Mouse (Mus musculus) neural tube, embryonic 11.5 days (tissue): ENCODE data around the gene Rapgef3. TPM values are rescaled to one million over a fixed set of nuclear protein-coding genes. Genes with fewer than 3 reads are reported as not detected.

Source experiments
- ATAC-seq: fragments of 200-750 bp; cut with Nextera tagmentation; 2 replicates; pipeline ENCODE4 v1.8.0; 2017; ENCODE audit warnings: moderate number of reproducible peaks, mild to moderate bottlenecking, moderate TSS enrichment, moderate library complexity; ENCODE audit not compliant: insufficient read depth, low FRiP score, low TSS enrichment
- DNase-seq: peaks from one replicate; pipeline ENCODE4 v3.0.0-alpha.2; 2015; ENCODE audit warnings: low spot score
- H3K27ac ChIP-seq: fragments of 300-500 bp; sonication (generic); 2 replicates; pipeline ENCODE4 v1.5.1; 2014; ENCODE audit warnings: low read depth, mild to moderate bottlenecking, low read length
- H3K27me3 ChIP-seq: fragments of 300-500 bp; sonication (generic); 2 replicates; pipeline ENCODE4 v1.6.1; 2014; ENCODE audit warnings: mild to moderate bottlenecking, low read length, mixed read lengths; ENCODE audit not compliant: control insufficient read depth, insufficient read depth
- H3K36me3 ChIP-seq: fragments of 300-500 bp; sonication (generic); 2 replicates; pipeline ENCODE4 v1.6.1; 2014; ENCODE audit warnings: mild to moderate bottlenecking, low read length, moderate library complexity, mixed read lengths; ENCODE audit not compliant: control insufficient read depth, insufficient read depth
- H3K4me1 ChIP-seq: fragments of 300-500 bp; sonication (generic); 2 replicates; pipeline ENCODE4 v1.6.1; 2014; ENCODE audit warnings: low read length, mixed read lengths; ENCODE audit not compliant: control insufficient read depth, insufficient read depth
- H3K4me2 ChIP-seq: fragments of 300-500 bp; sonication (generic); 2 replicates; pipeline ENCODE4 v1.6.1; 2014; ENCODE audit warnings: low read depth, mild to moderate bottlenecking, moderate library complexity
- H3K4me3 ChIP-seq: fragments of 300-500 bp; sonication (generic); 2 replicates; pipeline ENCODE4 v1.5.1; 2014; ENCODE audit warnings: low read depth, low read length
- H3K9ac ChIP-seq: fragments of 300-500 bp; sonication (generic); 2 replicates; pipeline ENCODE4 v1.6.1; 2014; ENCODE audit warnings: mild to moderate bottlenecking, low read length
- H3K9me3 ChIP-seq: fragments of 300-500 bp; sonication (generic); 2 replicates; pipeline ENCODE4 v1.6.1; 2016; ENCODE audit warnings: low read length; ENCODE audit not compliant: control insufficient read depth
- WGBS: fragments of 180-500 bp; shearing (Covaris S2); extraction: QIAGEN DNeasy Blood & Tissue Kit; methylation state at CpG from one replicate; pipeline ENCODE4 v1.1.7; 2014; 5-methylcytosine and 5-hydroxymethylcytosine counted together
- polyA plus RNA-seq: library from polyadenylated mRNA; unstranded; fragments of >200 nt; fragmentation: Nextera tagmentation; extraction: Ambion mirVana; gene quantifications from 2 replicates; pipeline ENCODE4 v1.2.1, GENCODE M21; 2014

The Rapgef3 gene
- polyA plus RNA-seq, 1 experiment from 2014 or later = 6.0 TPM

DNA sequence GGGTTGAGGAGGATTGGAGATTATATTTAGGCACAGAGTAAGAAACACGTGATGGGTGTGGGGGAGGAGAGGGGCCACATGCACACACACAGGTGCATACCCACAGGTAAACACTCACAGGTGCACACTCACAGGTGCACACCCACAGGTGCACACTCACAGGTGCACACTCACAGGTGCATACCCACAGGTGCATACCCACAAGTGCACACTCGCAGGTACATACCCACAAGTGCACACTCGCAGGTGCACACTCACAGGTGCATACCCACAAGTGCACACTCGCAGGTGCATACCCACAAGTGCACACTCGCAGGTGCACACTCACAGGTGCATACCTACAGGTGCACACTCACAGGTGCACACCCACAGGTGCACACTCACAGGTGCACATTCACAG lies 42.6 kb upstream of the Rapgef3 start:
- Histone ChIP-seq H3K4me1 (peaks cover 8% of the 10 kb centered on the region), H3K27me3 (no peaks in the 10 kb centered on the region), H3K9me3 (no peaks in the 10 kb centered on the region), H3K9ac (no peak overlapping the region), H3K27ac (no peak overlapping the region), H3K4me2 (no peak overlapping the region), H3K4me3 (no peak overlapping the region), H3K36me3 (peaks cover 5% of the 10 kb centered on the region)
- ATAC-seq (no peak), DNase-seq (no peak)
- 93% methylated on average over 5 of the region's 5 CpGs for WGBS

DNA sequence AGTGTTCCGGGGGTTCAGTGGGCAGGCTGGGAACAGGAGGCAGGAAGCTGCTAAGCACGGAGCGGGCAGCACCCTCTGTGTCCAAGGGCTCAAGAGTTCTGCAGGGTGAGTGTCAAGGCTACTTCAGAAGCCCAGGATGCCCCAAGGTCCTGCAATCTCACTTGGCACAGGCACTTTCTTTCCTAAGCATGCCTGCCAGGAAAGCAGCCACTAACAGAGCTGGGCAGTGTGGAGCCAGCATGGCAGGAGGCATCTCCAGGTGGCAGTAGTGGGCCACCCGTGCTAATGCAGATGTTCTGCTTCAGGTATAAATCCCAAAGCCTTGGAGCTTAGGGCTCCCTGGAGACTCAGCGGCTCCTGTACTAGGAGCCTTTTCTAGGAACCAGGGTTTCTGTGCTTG lies 42.2 kb upstream of the Rapgef3 start:
- ATAC-seq (no peak), DNase-seq (no peak)
- Histone ChIP-seq H3K9ac (no peak overlapping the region), H3K9me3 (no peaks in the 10 kb centered on the region), H3K27me3 (no peaks in the 10 kb centered on the region), H3K4me2 (no peak overlapping the region), H3K27ac (no peak overlapping the region), H3K4me3 (no peak overlapping the region), H3K4me1 (peaks cover 8% of the 10 kb centered on the region), H3K36me3 (peaks cover 5% of the 10 kb centered on the region)
- WGBS = 88% methylated on average over 5 of the region's 5 CpGs

DNA sequence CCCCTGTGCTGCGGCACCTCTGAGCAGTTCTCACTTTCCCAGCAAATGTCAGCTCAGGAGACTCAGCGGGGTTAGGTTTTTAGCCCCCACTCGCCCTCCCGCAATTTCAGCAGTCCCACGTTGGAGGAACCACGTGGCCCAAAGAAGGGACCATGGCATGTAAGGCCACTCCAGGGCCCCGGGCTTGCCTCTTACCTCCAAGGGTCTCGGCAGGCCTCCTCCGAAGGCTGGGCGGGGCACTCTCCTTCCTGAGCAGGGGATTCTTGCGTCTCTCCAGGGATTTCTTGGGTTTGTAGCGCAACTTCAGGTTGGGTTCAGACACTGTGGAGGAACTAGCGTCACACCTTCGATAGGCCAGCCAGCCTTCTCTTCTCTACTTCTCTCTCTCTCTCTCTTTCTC lies 41.4 kb upstream of the Rapgef3 start:
- peaks cover 8% of the 10 kb centered on the region for H3K4me1 ChIP-seq
- no peaks in the 10 kb centered on the region for H3K27me3 ChIP-seq
- ATAC-seq (no peak), DNase-seq (no peak)
- H3K27ac ChIP-seq = no peak overlapping the region
- 88% methylated on average over 14 of the region's 14 CpGs for WGBS
- H3K36me3 ChIP-seq = peaks cover 5% of the 10 kb centered on the region
- no peak overlapping the region for H3K4me3 ChIP-seq
- no peak overlapping the region for H3K4me2 ChIP-seq
- no peak overlapping the region for H3K9ac ChIP-seq
- no peaks in the 10 kb centered on the region for H3K9me3 ChIP-seq

DNA sequence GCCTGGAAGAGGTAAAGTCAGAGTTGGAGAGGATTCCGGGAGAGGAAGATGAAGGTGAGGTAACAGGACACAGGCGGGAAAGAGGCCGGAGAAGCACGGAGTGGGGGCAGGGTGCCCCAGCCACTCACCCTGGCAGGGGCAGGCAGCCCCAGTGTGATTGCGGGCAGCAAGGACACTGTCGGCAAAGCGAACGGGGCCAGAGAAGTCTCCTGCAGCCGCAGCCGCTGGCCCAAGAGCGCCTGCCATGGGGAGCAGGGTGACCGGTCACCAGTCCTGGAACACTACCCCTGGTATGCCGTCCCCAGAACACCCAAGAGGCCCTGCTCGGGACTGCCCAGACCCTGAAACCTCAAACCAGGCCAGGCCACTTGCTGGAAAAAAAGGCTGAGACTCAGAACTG lies 40.8 kb upstream of the Rapgef3 start:
- H3K4me2 ChIP-seq = no peak overlapping the region
- WGBS = 88% methylated on average over 14 of the region's 14 CpGs
- no peak for ATAC-seq
- DNase-seq = no peak
- no peak overlapping the region for H3K27ac ChIP-seq
- no peak overlapping the region for H3K4me3 ChIP-seq
- H3K9ac ChIP-seq = no peak overlapping the region
- no peaks in the 10 kb centered on the region for H3K9me3 ChIP-seq
- no peaks in the 10 kb centered on the region for H3K27me3 ChIP-seq
- peaks cover 5% of the 10 kb centered on the region for H3K36me3 ChIP-seq
- peaks cover 8% of the 10 kb centered on the region for H3K4me1 ChIP-seq

DNA sequence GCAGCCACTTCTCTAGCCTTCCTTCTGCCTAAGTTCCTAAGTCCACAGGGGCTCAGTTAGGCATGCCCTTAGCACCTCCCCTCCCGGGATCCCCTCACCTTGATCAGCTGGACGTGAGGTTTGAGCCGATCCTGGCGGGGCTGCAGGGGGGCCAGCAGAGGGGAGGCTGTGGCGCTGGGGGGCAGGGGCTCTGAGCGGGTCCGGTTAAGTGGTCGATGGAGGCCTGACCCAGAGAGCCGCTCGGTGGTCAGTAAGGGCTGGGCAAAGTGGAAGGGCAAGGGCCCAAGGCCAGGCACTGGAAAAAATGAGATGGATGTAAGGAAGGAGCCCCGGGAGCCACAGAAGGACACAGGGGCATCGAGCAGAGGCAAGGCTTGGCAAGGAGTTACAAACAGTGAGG lies 40.1 kb upstream of the Rapgef3 start:
- Histone ChIP-seq H3K4me1 (peaks cover 8% of the 10 kb centered on the region), H3K27ac (no peak overlapping the region), H3K27me3 (no peaks in the 10 kb centered on the region), H3K36me3 (peaks cover 5% of the 10 kb centered on the region), H3K4me2 (no peak overlapping the region), H3K9me3 (no peaks in the 10 kb centered on the region), H3K9ac (no peak overlapping the region), H3K4me3 (no peak overlapping the region)
- WGBS = 82% methylated on average over 12 of the region's 12 CpGs
- ATAC-seq (no peak), DNase-seq (no peak)

- DNase-seq (peak; percentile 71), ATAC-seq (peak; percentile 49; the same call in 1 of the 2 replicates)
- no peaks in the 10 kb centered on the region for H3K9me3 ChIP-seq
- H3K27me3 ChIP-seq = no peaks in the 10 kb centered on the region
- peaks cover 2% of the 10 kb centered on the region for H3K36me3 ChIP-seq
- peaks cover 9% of the 10 kb centered on the region; the same call in 1 of the 2 replicates for H3K4me1 ChIP-seq
- 12% methylated on average over 13 of the region's 13 CpGs for WGBS
- peak overlapping the region; percentile 12; the same call in 1 of the 2 replicates for H3K4me3 ChIP-seq
- peak overlapping the region; percentile 18; the same call in 1 of the 2 replicates for H3K9ac ChIP-seq
- H3K4me2 ChIP-seq = peak overlapping the region; percentile 27
- H3K27ac ChIP-seq = peak overlapping the region; percentile 39; the same call in 1 of the 2 replicates
Observed at GRCm38 (mm10) chr15:97802575-97802974, 34.8 kb upstream of the Rapgef3 start.

DNA sequence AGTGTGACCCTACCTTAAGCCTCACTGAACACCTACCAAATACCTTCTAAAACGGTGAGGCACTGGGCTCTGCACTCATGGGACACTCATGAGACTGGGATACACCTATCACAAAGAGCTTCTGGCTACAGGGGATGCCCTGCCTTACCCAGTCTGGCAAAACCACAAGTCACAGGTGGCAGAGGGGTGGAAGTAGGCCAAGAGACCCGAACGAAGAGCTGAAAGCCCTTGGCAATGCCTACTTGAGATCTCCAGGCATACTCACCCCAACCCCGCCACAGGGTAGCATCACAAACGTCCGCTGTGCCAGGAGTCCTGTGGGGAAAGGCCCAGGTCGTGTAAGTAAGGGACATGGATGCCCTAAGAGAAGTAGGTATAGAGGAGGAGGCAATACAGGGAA lies 34.0 kb upstream of the Rapgef3 start:
- Histone ChIP-seq H3K27me3 (no peaks in the 10 kb centered on the region), H3K27ac (no peak overlapping the region), H3K9me3 (no peaks in the 10 kb centered on the region), H3K4me2 (no peak overlapping the region), H3K4me1 (peaks cover 9% of the 10 kb centered on the region; the same call in 1 of the 2 replicates), H3K36me3 (no peaks in the 10 kb centered on the region; the same call in none of the 2 replicates), H3K9ac (no peak overlapping the region), H3K4me3 (no peak overlapping the region)
- no peak for DNase-seq
- WGBS = 79% methylated on average over 7 of the region's 7 CpGs
- no peak for ATAC-seq

GRCm38 (mm10) chr15:97800853-97801252 lies 33.1 kb upstream of the Rapgef3 start:
- ATAC-seq = no peak
- Histone ChIP-seq H3K4me1 (peaks cover 9% of the 10 kb centered on the region; the same call in 1 of the 2 replicates), H3K36me3 (no peaks in the 10 kb centered on the region; the same call in none of the 2 replicates), H3K9ac (no peak overlapping the region), H3K27ac (no peak overlapping the region), H3K4me3 (no peak overlapping the region), H3K9me3 (no peaks in the 10 kb centered on the region), H3K27me3 (no peaks in the 10 kb centered on the region), H3K4me2 (no peak overlapping the region)
- 85% methylated on average over 13 of the region's 13 CpGs for WGBS
- no peak for DNase-seq

DNA sequence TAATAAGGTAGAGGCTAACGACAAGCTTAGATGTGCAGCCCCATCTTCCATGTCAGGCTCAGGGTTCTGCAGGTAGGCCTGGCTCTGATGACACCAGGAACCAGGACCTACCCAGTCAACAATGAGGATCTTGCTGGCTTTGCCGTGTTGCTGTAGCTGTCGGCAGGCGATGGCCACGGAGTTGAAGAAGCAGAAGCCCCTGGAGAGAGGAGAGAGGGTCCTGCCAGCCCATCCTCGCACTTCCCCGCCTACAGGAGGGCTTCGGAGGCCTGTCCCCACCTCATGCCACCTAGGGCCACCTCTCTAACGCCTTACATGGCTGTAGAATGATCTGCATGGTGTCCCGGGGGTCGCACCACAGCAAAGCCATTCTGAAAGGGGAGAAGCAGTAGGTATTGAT lies 31.7 kb upstream of the Rapgef3 start:
- Histone ChIP-seq H3K9me3 (no peaks in the 10 kb centered on the region), H3K36me3 (no peaks in the 10 kb centered on the region; the same call in none of the 2 replicates), H3K4me3 (no peak overlapping the region), H3K27me3 (no peaks in the 10 kb centered on the region), H3K9ac (no peak overlapping the region), H3K4me2 (no peak overlapping the region), H3K4me1 (peaks cover 9% of the 10 kb centered on the region; the same call in 1 of the 2 replicates), H3K27ac (no peak overlapping the region)
- DNase-seq (no peak), ATAC-seq (no peak)
- WGBS = 92% methylated on average over 10 of the region's 11 CpGs
